In the genomic region with DNA sequence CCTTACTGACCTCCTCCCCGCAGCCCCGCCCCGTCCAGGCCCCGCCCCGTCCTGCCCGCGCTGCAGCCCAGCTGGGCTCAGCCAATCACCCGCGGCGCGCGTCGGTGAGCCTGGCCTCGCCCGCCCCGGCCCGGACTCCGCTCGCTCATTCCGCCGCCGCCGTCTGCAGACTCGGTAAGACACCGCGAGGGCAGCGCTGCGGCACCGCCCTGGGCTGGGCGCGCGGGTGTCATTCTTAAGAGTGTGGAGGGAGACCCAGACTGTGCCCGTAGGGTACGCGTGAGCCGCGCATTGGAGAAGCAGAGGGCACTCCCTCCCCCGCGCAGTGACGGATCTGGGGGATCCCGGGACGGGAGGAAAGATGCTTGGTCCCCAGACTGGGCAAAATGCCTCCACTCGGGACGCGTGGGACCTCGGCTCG, we compare ENCODE assay signal across 8 mouse cellular contexts. TPM values are rescaled to one million over a fixed set of nuclear protein-coding genes. Genes with fewer than 3 reads are reported as not detected.
DNase-seq lines count a peak whose midpoint lies in the region; ATAC-seq lines count a peak whose summit lies in the region.

No protein-coding gene starts in this region.

- ATAC-seq in hindbrain, embryonic 12.5 days (ENCODE audit: low FRiP score): peak; percentile 70
- ATAC-seq in megakaryocyte, adult 5-6 weeks (ENCODE audit: poor library complexity, severe bottlenecking): peak; percentile 67

- peak overlapping the region; percentile 76 for H3K4me2 ChIP-seq in hindbrain, embryonic 12.5 days (replicated peaks)

- H3K4me1 ChIP-seq in hindbrain, embryonic 12.5 days: peaks cover 29% of the 10 kb centered on the region

- peaks cover 54% of the 10 kb centered on the region for H3K27me3 ChIP-seq in hindbrain, embryonic 12.5 days

- H3K36me3 ChIP-seq in hindbrain, embryonic 12.5 days: no peaks in the 10 kb centered on the region

- WGBS in hindbrain, embryonic 12.5 days: under 1% methylated on average over 46 of the region's 47 CpGs

- H3K9ac ChIP-seq in hindbrain, embryonic 12.5 days: peak overlapping the region; percentile 45

- no peaks in the 10 kb centered on the region for H3K9me3 ChIP-seq in hindbrain, embryonic 12.5 days (replicated peaks)

- H3K4me3 ChIP-seq in hindbrain, embryonic 12.5 days: peak overlapping the region; percentile 56

- no peak overlapping the region for H3K27ac ChIP-seq in hindbrain, embryonic 12.5 days

- DNase-seq in R1 (ENCODE audit: low read depth, low spot score): peak; percentile 79
- DNase-seq in cerebellum, postnatal 14 days: peak; percentile 61 to 63
- peak; percentile 33 to 42 for DNase-seq in frontal cortex, postnatal 14 days (ENCODE audit: low spot score in 2 of 2)
- DNase-seq in layer of hippocampus, postnatal 36 days: peak; percentile 63 to 64
- peak; percentile 43 to 57 for DNase-seq in right cerebral cortex, adult 2 months (ENCODE audit: low spot score in 2 of 2)
- DNase-seq in urinary bladder, postnatal 14 days (ENCODE audit: low spot score): peak; percentile 93

RNA-seq across cellular contexts. Expression of a gene that starts 1.1 kb away (rescaled TPM):
- 13.2 and 14.0 TPM in 2 replicates for polyA plus RNA-seq in hindbrain, embryonic 12.5 days (2016; fragmentation: Nextera tagmentation; extraction: Ambion mirVana)
- 10 to 100 TPM; 20.5 to 23.3 TPM for total RNA-seq in layer of hippocampus, postnatal 36 days (2021)
- total RNA-seq in megakaryocyte, adult 5-6 weeks (2015): 69.6 and 73.1 TPM in 2 replicates
- total RNA-seq in megakaryocyte, adult 5-6 weeks (2017): 56.2 and 66.0 TPM in 2 replicates

RNA-seq across cellular contexts. Expression of a gene that starts 40.4 kb away (rescaled TPM):
- 11.8 and 12.7 TPM in 2 replicates for polyA plus RNA-seq in hindbrain, embryonic 12.5 days (2016; fragmentation: Nextera tagmentation; extraction: Ambion mirVana)
- 10 to 100 TPM in 1 of 2 experiments, 1 to 10 TPM in 1; 9.0 to 10.2 TPM for total RNA-seq in layer of hippocampus, postnatal 36 days (2021)
- 1.5 and 1.6 TPM in 2 replicates for total RNA-seq in megakaryocyte, adult 5-6 weeks (2015)
- total RNA-seq in megakaryocyte, adult 5-6 weeks (2017): 2.9 and 3.3 TPM in 2 replicates

RNA-seq across cellular contexts. Expression of a gene that starts 40.5 kb away (rescaled TPM):
- polyA plus RNA-seq in hindbrain, embryonic 12.5 days (2016; fragmentation: Nextera tagmentation; extraction: Ambion mirVana): 110 and 114 TPM in 2 replicates
- 10 to 100 TPM; 50.8 to 52.3 TPM for total RNA-seq in layer of hippocampus, postnatal 36 days (2021)
- total RNA-seq in megakaryocyte, adult 5-6 weeks (2015): 61.8 and 65.2 TPM in 2 replicates
- 65.1 and 73.7 TPM in 2 replicates for total RNA-seq in megakaryocyte, adult 5-6 weeks (2017)

Comparison
In these comparisons a context has a peak if more than half of its experiments do, and no peak if none do; other contexts are left out.
1. DNase-seq: peak in every context shown above with its lines; median percentile 93 in urinary bladder, postnatal 14 days; 79 in R1; 64 in layer of hippocampus, postnatal 36 days; 62 in cerebellum, postnatal 14 days; 50 in right cerebral cortex, adult 2 months; 38 in frontal cortex, postnatal 14 days.